Mouse (Mus musculus) CH12.LX (cell line): ENCODE measurements around the gene Cdc42ep5.

Experiments
- CTCF ChIP-seq, 2 experiments: IDR thresholded peaks in 1 of 2; conservative IDR thresholded peaks in 1 of 2; 2 replicates each; pipeline ENCODE4 v1.5.1; 2011 to 2012; ENCODE audit warnings: low read depth in 2 of 2, low read length in 2 of 2, improper control_type of control experiment in 1 of 2, inconsistent platforms in 1 of 2, mild to moderate bottlenecking in 1 of 2, moderate library complexity in 1 of 2
- ELF1 ChIP-seq: IDR thresholded peaks from 2 replicates; pipeline ENCODE4 v1.6.1; 2014; ENCODE audit warnings: low read depth, mild to moderate bottlenecking, inconsistent platforms, low read length, improper control_type of control experiment
- NRF1 ChIP-seq: IDR thresholded peaks from 2 replicates; pipeline ENCODE4 v1.6.1; 2014; ENCODE audit warnings: low read depth, mild to moderate bottlenecking, inconsistent platforms, low read length, improper control_type of control experiment, moderate library complexity
- POLR2AphosphoS2 ChIP-seq: IDR thresholded peaks from 2 replicates; pipeline ENCODE4 v1.6.1; 2011; ENCODE audit warnings: low read depth, low read length, improper control_type of control experiment
- USF1 ChIP-seq: IDR thresholded peaks from 2 replicates; pipeline ENCODE4 v1.6.1; 2014; ENCODE audit warnings: low read depth, mild to moderate bottlenecking, inconsistent platforms, low read length, improper control_type of control experiment

DNA sequence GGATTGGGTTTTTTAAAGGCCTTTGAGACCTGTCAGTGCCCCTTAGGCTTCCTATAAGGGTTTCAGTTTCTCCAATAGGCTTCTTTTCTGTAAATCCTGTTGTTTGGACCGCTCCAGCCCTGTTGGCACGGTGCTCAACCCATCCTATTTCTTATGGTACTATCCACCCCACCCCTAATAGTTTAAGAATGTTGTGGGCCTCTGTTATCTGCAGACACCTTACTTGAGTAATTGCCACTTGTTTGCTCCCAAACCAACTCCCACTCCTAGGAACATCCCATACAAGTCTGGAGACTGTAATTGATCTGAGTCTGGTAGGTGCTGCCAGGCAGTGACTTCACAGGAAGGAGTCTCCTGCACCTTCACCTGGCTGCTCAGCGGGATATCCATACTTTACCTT lies 26.9 kb downstream of the Cdc42ep5 start:
- no peak for TF ChIP-seq USF1
- no peak for TF ChIP-seq ELF1
- no peak for TF ChIP-seq NRF1
- TF ChIP-seq CTCF (conservative IDR thresholded peaks at IDR 0.05 in 1 of 2, IDR thresholded peaks at IDR 0.05 in 1 of 2; ENCODE audit: low read depth in 2 of 2, low read length in 2 of 2) = no peak
- TF ChIP-seq POLR2AphosphoS2 = no peak
